Mouse (Mus musculus): ENCODE data around the gene Caprin1. TPM values are rescaled to one million over a fixed set of nuclear protein-coding genes. Genes with fewer than 3 reads are reported as not detected.
A peak's percentile ranks its signal among the peaks of the same experiment; 100 is the strongest.

The Caprin1 gene
- polyA plus RNA-seq, 1 experiment from 2014 or later, result 91.4 TPM

GRCm38 (mm10) chr2:103837166-103837565 is 39.7 kb upstream of the Caprin1 start:
- Histone ChIP-seq H3K27ac (ENCODE audit: low read depth, low read length) (no peak overlapping the region), H3K36me3 (ENCODE audit: control insufficient read depth, insufficient read depth) (no peaks in the 10 kb centered on the region), H3K9ac (ENCODE audit: low read depth, low read length) (no peak overlapping the region), H3K4me2 (replicated peaks; ENCODE audit: low read depth) (no peak overlapping the region), H3K4me1 (replicated peaks; ENCODE audit: control insufficient read depth, insufficient read depth, low read length) (no peaks in the 10 kb centered on the region), H3K4me3 (ENCODE audit: low read depth, low read length) (no peak overlapping the region), H3K9me3 (ENCODE audit: control insufficient read depth) (no peaks in the 10 kb centered on the region), H3K27me3 (replicated peaks; ENCODE audit: control insufficient read depth, insufficient read depth, low read length) (no peaks in the 10 kb centered on the region)
- ATAC-seq, result no peak
- TF ChIP-seq CTCF (IDR thresholded peaks at IDR 0.05; ENCODE audit: low read depth), result no peak
- WGBS, result 77% methylated on average over 4 of the region's 4 CpGs

GRCm38 (mm10) chr2:103835614-103836395 is 38.4 kb upstream of the Caprin1 start:
- no peak for ATAC-seq
- Histone ChIP-seq H3K9me3 (ENCODE audit: control insufficient read depth) (no peaks in the 10 kb centered on the region), H3K27me3 (replicated peaks; ENCODE audit: control insufficient read depth, insufficient read depth, low read length) (no peaks in the 10 kb centered on the region), H3K4me3 (ENCODE audit: low read depth, low read length) (no peak overlapping the region), H3K27ac (ENCODE audit: low read depth, low read length) (no peak overlapping the region), H3K4me1 (replicated peaks; ENCODE audit: control insufficient read depth, insufficient read depth, low read length) (no peaks in the 10 kb centered on the region), H3K4me2 (replicated peaks; ENCODE audit: low read depth) (no peak overlapping the region), H3K36me3 (ENCODE audit: control insufficient read depth, insufficient read depth) (no peaks in the 10 kb centered on the region), H3K9ac (ENCODE audit: low read depth, low read length) (no peak overlapping the region)
- TF ChIP-seq CTCF (IDR thresholded peaks at IDR 0.05; ENCODE audit: low read depth), result no peak
- WGBS, result 54% methylated on average over 11 of the region's 11 CpGs

GRCm38 (mm10) chr2:103833816-103834445 is 36.5 kb upstream of the Caprin1 start:
- Histone ChIP-seq H3K4me3 (ENCODE audit: low read depth, low read length) (no peak overlapping the region), H3K36me3 (ENCODE audit: control insufficient read depth, insufficient read depth) (no peaks in the 10 kb centered on the region), H3K27ac (ENCODE audit: low read depth, low read length) (no peak overlapping the region), H3K27me3 (replicated peaks; ENCODE audit: control insufficient read depth, insufficient read depth, low read length) (no peaks in the 10 kb centered on the region), H3K4me1 (replicated peaks; ENCODE audit: control insufficient read depth, insufficient read depth, low read length) (no peaks in the 10 kb centered on the region), H3K9me3 (ENCODE audit: control insufficient read depth) (no peaks in the 10 kb centered on the region), H3K4me2 (replicated peaks; ENCODE audit: low read depth) (no peak overlapping the region), H3K9ac (ENCODE audit: low read depth, low read length) (no peak overlapping the region)
- WGBS, result 61% methylated on average over 3 of the region's 3 CpGs
- ATAC-seq, result no peak
- no peak for TF ChIP-seq CTCF (IDR thresholded peaks at IDR 0.05; ENCODE audit: low read depth)

- Histone ChIP-seq H3K4me2 (replicated peaks; ENCODE audit: low read depth) (no peak overlapping the region), H3K36me3 (ENCODE audit: control insufficient read depth, insufficient read depth) (no peaks in the 10 kb centered on the region), H3K27me3 (replicated peaks; ENCODE audit: control insufficient read depth, insufficient read depth, low read length) (no peaks in the 10 kb centered on the region), H3K4me3 (ENCODE audit: low read depth, low read length) (no peak overlapping the region), H3K4me1 (replicated peaks; ENCODE audit: control insufficient read depth, insufficient read depth, low read length) (no peaks in the 10 kb centered on the region), H3K9me3 (ENCODE audit: control insufficient read depth) (no peaks in the 10 kb centered on the region), H3K27ac (ENCODE audit: low read depth, low read length) (no peak overlapping the region), H3K9ac (ENCODE audit: low read depth, low read length) (no peak overlapping the region)
- no peak for ATAC-seq
- no peak for TF ChIP-seq CTCF (IDR thresholded peaks at IDR 0.05; ENCODE audit: low read depth)
- 52% methylated on average over 5 of the region's 5 CpGs for WGBS
Measured at GRCm38 (mm10) chr2:103832899-103833298, 35.5 kb upstream of the Caprin1 start.

- peak; percentile 39 for TF ChIP-seq CTCF (IDR thresholded peaks at IDR 0.05; ENCODE audit: low read depth)
- Histone ChIP-seq H3K27me3 (replicated peaks; ENCODE audit: control insufficient read depth, insufficient read depth, low read length) (no peaks in the 10 kb centered on the region), H3K36me3 (ENCODE audit: control insufficient read depth, insufficient read depth) (no peaks in the 10 kb centered on the region), H3K9ac (ENCODE audit: low read depth, low read length) (no peak overlapping the region), H3K27ac (ENCODE audit: low read depth, low read length) (no peak overlapping the region), H3K9me3 (ENCODE audit: control insufficient read depth) (no peaks in the 10 kb centered on the region), H3K4me1 (replicated peaks; ENCODE audit: control insufficient read depth, insufficient read depth, low read length) (no peaks in the 10 kb centered on the region), H3K4me2 (replicated peaks; ENCODE audit: low read depth) (no peak overlapping the region), H3K4me3 (ENCODE audit: low read depth, low read length) (no peak overlapping the region)
- peak; percentile 73 for ATAC-seq
Measured at GRCm38 (mm10) chr2:103828900-103829299, 31.5 kb upstream of the Caprin1 start.

- peak; percentile 86 for ATAC-seq
- H3K4me3 ChIP-seq (ENCODE audit: low read depth, low read length), result no peak overlapping the region
- no peaks in the 10 kb centered on the region for H3K4me1 ChIP-seq (replicated peaks; ENCODE audit: control insufficient read depth, insufficient read depth, low read length)
- no peaks in the 10 kb centered on the region for H3K9me3 ChIP-seq (ENCODE audit: control insufficient read depth)
- 42% methylated on average over 4 of the region's 4 CpGs for WGBS
- no peaks in the 10 kb centered on the region for H3K36me3 ChIP-seq (ENCODE audit: control insufficient read depth, insufficient read depth)
- H3K27ac ChIP-seq (ENCODE audit: low read depth, low read length), result no peak overlapping the region
- no peak for TF ChIP-seq CTCF (IDR thresholded peaks at IDR 0.05; ENCODE audit: low read depth)
- no peaks in the 10 kb centered on the region for H3K27me3 ChIP-seq (replicated peaks; ENCODE audit: control insufficient read depth, insufficient read depth, low read length)
- no peak overlapping the region for H3K9ac ChIP-seq (ENCODE audit: low read depth, low read length)
- no peak overlapping the region for H3K4me2 ChIP-seq (replicated peaks; ENCODE audit: low read depth)
Measured at GRCm38 (mm10) chr2:103824916-103825315, 27.5 kb upstream of the Caprin1 start.

Data from intestine, postnatal 0 days (tissue).